Mouse (Mus musculus): Measurements from ENCODE around the gene Sun1. TPM values are rescaled to one million over a fixed set of nuclear protein-coding genes. Genes with fewer than 3 reads are reported as not detected.

The Sun1 gene
- total RNA-seq, 1 experiment from 2014 or later: 89.5 TPM

Other genes with a start within 250 kb of the Sun1 start
- 1.1 to 1.7 TPM in 2 of 3 replicates, not detected in the other for gene Pdgfa, start 203.3 kb upstream of the Sun1 start, total RNA-seq (2017)
- 17.1 TPM in 1 of 3 replicates, not detected in the others for gene Prkar1b, start 50.6 kb upstream of the Sun1 start, total RNA-seq (2017)
- gene Dnaaf5, start 50.4 kb upstream of the Sun1 start, total RNA-seq (2017): 5.8 to 11.9 TPM (median 6.1 TPM) in 3 replicates
- gene Get4, start 51.7 kb downstream of the Sun1 start, total RNA-seq (2017): 20.5 to 26.5 TPM (median 21.0 TPM) in 3 replicates
- 67.3 to 90.2 TPM (median 72.6 TPM) in 3 replicates for gene Adap1, start 125.0 kb downstream of the Sun1 start, total RNA-seq (2017)
- 9.5 to 46.4 TPM (median 15.2 TPM) in 3 replicates for gene Cox19, start 150.8 kb downstream of the Sun1 start, total RNA-seq (2017)
- gene Cyp2w1, start 152.0 kb downstream of the Sun1 start, total RNA-seq (2017): not detected in 3 replicates
- 6.9 to 10.8 TPM (median 9.8 TPM) in 3 replicates for gene Gpr146, start 177.1 kb downstream of the Sun1 start, total RNA-seq (2017)
- 28.4 to 51.7 TPM (median 32.7 TPM) in 3 replicates for gene C130050O18Rik, start 204.6 kb downstream of the Sun1 start, total RNA-seq (2017)
- gene Gper1, start 222.5 kb downstream of the Sun1 start, total RNA-seq (2017): 0.53 to 1.3 TPM in 2 of 3 replicates, not detected in the other